Mouse (Mus musculus): ENCODE measurements around the gene Cxcl14.

The Cxcl14 gene

DNA sequence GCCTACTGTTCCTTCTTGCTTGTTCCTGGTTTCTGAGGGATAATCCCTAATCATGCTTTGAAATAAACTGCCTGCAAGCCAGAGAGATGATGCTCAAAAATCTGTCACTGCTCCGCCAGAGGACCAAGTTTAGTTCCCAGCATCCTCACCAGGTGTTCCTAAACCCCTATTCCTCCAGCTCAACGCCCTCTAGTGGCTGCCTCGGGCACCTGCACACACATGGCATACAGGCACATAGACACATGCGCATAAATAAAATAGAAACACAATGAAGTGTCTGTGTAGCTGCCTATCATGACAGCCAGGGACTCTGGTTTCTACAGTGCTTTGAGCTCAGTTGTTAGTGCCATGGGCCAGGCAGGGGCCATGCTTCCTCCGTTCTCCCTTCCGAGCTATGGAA lies 6.4 kb downstream of the Cxcl14 start:
- no peak for DNase-seq (ENCODE audit: low read depth, low spot score)

DNA sequence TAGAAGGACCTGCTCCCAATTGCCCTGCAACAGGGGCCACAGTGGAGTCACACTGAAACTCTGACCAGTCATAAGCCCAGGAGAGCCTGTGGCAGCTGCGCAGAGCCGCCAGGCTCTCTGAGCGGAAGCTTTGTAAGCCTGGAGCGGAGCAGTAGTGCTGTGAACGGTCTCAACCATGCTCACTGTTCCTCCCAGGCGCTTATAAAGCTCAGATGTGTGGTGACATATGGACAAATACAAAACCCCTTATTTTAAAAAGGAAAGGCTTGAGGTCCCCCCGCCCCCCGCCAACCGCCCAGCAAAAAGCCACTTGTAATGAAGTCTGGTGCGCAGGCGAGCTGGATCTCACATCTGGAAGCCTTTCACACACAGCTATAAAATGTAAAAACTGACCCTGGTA lies 7.1 kb downstream of the Cxcl14 start:
- peak; percentile 83 for DNase-seq (ENCODE audit: low read depth, low spot score)

DNA sequence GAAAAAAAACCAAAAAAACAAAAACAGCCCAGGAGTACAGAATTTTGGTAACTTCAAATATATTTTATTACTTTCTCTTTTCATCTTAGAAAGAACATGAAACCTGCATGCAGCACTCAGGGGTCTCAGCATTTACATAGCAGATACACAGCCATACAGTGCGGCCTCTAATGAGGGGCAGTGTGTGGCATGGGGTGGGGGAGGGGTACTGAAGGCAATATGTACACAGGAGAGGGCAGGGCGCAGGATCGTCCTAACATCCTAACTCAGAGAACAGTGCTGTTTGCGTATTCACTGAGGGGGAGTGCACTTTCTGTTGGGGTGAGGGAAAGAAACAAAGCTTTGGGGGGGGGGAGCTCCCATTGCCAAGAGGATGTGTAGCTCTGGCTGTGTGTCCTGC lies 7.8 kb downstream of the Cxcl14 start:
- no peak for DNase-seq (ENCODE audit: low read depth, low spot score)

DNA sequence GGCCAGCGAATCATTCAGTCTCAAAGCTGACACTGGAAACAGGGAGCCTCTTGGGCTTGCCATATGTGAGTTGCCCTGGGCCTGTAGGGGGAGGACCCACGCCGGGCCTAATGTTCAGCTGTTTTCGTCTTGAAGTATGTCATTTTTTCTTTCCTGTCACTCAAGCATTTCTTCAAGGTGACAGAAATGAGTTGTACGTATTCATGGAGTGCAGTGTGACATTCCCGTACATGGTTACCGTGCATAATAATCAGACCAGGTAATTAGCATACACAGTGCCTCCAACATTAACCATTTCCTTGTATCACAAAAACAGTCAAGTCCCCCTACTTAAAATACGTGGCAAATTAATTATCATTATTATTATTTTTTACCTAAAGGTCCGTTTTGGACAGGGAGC lies 9.3 kb downstream of the Cxcl14 start:
- no peak for DNase-seq (ENCODE audit: low read depth, low spot score)

DNA sequence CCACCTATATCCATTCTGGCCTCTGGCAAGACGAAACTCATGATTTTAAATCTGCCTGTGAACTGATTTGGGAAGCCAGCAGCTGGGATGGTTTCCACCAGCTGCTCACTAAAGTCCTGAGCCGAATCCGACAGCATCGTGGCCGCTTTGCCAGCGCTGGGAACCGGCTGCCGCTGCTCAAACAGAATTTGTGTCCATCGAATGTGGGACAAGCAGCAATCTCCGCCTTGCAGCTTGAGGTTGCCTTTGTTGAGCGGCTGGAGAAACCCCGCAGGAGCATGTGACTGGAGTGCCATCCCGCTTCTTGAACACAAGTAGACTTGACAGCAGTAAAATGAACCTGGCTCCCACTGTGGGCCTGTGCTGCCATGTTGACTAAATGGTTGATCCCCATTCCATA lies 13.0 kb downstream of the Cxcl14 start:
- no peak for DNase-seq (ENCODE audit: low read depth, low spot score)

DNA sequence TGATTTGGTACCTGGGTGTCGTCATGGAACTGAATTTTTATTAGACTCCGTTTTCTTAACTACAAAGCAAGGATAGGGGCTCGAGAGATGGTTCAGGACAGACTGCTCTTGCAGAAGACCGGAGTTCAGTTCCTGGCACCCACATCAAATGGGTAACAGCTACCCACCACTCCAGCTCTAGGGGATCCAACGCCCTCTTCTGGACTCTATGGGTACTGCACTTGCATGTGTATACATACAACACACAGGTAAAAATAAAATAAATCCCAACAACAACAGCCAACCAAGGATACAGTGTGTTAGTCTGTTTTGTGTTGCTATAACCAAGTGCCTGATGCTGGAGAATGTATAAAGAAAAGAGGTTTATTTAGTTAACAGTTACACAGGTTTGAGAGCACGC lies 16.0 kb downstream of the Cxcl14 start:
- no peak for DNase-seq (ENCODE audit: low read depth, low spot score)

DNA sequence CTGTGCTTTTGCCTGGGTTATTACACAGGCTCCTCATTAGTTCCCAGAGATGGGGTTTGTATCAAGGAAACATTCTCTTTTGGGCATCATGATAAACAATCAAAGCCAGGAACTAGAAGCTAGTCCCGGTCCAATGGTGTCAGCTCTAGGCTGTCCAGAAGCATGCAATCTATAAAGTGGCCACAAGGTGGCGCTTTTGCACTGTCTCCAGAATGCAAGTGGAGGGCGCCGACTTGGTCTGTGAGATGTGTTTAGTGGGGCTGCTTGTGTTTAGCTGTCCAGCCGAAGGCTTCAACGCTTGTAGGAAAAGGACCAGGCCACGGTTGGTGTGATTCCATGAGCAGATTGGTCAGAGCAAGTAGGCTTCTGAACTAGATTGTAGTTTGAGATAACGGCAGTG lies 16.9 kb downstream of the Cxcl14 start:
- DNase-seq (ENCODE audit: low read depth, low spot score) = peak; percentile 91

DNA sequence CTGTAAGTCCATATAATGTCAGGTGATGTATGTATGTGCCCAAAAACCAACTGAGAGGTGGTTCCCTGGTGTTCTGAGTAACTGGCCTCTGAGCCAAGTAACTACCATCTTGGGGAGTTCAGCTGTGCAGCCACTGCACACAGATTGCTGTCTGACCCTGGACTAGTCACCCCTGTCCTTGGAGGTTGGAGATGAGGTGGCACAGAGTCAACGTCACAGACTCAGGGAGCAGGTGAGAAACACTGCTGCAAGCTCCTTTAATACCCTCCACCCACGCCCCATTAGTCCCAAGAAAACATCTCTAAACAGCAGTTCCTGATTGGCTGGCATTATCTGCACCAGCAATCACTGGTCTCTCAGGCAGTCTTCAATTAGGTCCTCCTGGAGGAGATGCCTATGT lies 21.2 kb downstream of the Cxcl14 start:
- no peak for DNase-seq (ENCODE audit: low read depth, low spot score)

DNA sequence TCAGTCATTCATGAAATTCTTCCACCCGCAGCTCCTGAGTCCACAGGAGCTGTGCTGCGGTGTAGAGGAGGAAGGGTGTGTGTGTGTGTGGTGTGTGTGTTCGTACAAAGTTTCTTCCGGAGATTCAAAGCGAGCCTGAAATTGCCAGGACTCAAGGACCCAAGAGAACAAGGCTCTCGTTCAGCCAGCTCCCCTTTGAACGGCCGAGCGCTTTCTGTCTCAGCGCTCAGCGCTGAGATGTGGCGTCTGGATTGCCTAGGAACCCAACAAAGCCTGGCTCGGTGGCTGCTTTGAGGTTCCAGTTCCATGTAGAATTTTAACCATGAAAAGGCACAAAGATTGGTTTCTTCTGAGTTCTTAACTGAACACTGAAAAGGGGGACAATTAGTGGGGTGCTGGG lies 26.2 kb downstream of the Cxcl14 start:
- DNase-seq (ENCODE audit: low read depth, low spot score) = no peak

DNA sequence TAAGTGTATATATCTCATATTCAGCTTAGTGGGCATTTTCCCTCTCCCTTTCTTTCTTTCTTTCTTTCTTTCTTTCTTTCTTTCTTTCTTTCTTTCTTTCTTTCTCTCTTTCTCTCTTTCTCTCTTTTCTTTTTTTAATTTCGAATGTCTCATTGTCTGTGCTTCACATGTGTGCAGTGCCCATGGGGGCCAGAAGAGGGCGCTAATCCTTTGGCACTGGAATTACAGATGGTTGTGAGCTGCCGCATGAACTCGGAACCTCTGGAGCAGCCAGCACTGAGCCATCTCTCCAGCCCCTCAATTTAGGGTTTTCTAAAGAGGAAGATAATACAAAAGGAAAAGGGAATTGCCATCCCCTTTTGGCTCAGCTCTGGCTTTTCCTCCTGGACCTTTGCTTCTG lies 29.0 kb downstream of the Cxcl14 start:
- no peak for DNase-seq (ENCODE audit: low read depth, low spot score)

DNA sequence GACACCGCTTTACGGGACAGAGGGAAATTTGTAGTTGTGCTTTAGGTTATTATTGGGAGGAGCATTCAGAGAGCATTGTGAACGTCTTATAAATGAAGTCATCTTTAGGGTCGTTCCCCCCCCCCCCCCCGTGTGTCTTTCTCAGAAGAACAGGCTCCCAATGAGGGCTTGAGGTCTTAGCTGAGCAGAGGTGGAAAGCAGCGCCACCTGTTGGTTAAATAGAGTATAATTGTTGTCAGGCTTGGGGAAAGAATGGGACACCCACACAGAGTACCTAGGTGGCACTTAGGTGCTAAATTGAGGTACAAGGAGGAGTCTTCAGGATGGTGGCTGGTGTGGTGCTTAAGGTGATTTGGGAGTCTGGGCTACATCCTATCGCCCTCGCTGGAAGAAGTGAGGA lies 29.9 kb downstream of the Cxcl14 start:
- peak; percentile 62 for DNase-seq (ENCODE audit: low read depth, low spot score)

DNA sequence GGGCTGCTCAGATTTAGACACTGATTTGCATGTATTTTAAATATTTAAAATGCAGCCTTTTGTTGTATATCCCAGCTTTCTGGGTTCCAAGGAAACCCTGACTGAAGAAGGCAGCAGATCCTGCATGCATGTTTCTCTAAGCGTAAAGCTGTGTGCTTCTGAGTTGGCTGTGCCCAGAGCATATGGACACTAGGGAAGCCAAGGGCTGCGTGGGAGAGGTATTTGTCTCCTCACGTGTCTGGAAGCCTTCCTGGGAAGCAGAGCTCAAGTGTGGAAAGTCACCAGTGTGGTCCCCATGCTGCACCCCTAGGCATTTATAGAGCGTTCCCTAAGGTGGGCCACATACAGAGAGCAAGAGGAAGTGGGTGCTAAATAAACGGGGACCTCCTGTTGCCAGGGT lies 30.7 kb downstream of the Cxcl14 start:
- DNase-seq (ENCODE audit: low read depth, low spot score) = no peak

DNA sequence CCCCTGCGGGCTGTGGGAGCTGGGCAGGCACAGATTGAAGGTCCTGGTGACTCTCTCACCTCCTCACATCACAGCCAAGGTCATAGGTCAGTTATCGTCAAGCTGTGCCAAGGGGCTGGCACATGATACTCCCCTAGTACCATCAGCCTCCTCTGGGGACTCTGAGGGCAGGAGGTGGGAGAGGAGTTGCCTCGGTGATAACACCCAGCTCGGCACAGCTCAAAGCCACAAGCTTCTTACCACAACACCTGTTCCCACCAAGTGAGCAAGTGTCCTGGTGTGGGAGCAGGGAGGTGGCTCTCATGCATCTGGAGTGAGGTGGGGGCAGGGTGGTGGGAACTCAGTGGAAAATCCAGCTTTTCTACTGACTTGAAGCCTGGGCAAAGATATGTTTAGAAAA lies 34.1 kb downstream of the Cxcl14 start:
- no peak for DNase-seq (ENCODE audit: low read depth, low spot score)

DNA sequence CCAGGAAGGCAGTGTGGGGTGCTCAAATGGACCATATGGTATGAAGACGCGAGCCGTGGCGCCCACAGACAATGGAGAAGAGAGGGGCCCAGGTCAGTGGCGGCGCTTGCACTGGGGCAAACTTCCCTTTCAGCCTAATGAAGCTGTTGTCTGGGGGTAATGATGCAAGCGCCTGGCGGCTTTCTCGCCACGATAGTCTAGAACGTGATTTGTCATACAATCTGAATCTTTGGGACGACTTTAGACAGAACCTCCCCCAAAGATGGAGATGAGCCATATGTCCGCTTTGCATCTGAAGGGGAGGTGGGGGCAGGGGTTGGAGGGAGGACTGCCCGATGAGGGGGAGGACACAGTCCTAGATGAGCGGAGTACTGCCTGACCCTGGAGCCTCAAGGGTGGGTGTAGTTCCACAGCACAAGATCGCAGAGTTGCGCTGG lies 36.0 kb downstream of the Cxcl14 start:
- no peak for DNase-seq (ENCODE audit: low read depth, low spot score)

DNA sequence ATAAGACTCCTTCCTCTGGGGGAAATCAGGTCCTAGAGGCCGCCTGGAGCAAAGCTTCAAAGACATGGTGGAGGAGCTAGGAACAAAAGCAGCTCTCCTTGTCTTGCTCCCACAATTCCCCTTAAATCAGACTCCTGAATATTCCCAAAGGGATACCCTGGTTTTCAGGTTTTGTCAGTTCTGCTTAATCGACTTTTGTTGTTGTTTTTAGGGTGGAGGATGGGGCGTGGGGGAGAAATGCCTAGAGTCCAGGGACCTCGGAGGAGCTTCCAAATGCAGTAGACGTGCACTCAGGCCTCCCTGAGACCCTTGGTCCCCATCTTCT lies 36.5 kb downstream of the Cxcl14 start:
- DNase-seq (ENCODE audit: low read depth, low spot score) = no peak

DNA sequence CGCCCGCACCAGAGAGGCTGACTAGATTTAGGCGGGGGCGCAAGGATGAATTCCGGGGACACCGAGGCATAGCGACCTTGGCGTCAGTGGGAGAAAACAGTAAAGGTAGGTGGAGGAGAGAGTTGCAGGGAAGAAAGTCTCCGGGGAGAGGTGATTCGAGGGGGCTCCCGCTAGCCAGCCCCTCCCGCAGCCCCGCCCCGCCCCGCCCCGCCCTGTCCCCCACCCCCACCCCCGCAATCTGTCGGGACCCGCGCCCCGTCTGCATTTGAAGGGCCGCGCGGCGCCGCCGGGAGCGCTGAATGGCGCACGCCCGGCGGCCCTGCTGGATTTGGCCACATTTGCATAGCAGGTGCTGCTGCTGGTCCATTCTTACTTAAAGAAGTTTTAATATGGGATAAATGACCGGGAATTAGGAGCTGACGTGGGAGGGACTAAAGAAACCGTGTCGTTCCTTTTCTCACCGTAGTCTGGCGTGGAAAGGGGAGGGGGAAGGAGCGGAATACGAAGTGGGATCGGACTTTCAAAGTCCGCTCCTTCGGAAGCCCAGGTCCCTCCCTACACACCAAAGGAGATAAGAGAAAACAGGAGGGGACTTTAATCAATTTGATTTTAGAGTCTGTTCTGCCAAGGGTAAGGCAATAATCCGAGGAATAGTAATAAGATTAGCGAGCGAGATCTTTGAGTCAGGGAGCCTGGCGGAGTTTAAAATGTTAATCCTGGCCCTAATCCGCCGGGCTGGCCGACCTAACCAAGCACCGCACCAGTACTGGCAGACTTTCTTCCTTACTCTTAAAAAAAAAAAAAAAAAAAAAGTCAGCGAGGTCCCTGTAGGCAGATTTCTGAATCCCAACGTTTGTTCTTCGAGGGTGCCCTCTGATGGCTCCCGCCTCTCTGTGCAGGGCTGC lies 37.1 kb downstream of the Cxcl14 start:
- DNase-seq (ENCODE audit: low read depth, low spot score) = no peak

DNA sequence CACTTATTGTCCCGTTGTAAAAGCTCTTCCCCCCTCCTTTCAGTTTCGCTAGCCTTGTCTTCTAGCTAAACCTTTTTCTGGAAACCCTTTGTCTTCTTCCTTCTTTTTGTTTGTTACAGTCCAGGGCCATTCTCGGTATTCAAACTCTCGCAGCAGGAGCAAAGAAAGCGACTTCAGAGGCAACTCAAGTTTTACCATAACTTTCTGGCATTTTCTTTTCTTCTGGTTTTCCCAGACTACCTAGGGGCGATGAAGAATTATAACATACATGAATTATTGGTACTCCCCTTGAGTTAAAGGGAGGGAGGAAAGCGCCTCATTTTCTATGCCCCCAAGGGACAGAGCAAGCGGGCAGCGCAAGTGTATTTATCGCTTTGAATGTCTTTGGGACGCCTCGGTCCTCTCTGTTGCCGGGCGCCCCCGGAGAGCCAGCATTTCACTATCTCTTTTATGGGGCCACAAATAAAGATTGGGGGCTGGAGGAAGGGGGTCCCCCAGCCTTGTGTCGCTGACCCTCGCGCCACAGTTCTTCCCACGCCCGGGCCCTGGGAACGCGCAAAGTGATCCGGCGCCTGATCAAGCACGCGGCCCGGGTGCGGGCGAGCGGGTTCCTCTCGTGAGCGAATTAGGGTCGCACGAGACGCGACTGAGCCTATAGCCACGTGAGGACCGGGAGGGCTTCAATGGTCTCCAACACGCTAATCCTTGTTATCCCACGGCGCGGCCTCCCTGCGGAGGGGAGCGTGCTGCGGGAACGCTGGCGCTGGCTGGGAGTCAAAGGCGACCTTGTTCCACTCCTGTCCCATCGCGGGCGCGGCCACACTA lies 37.9 kb downstream of the Cxcl14 start:
- DNase-seq (ENCODE audit: low read depth, low spot score) = no peak

DNA sequence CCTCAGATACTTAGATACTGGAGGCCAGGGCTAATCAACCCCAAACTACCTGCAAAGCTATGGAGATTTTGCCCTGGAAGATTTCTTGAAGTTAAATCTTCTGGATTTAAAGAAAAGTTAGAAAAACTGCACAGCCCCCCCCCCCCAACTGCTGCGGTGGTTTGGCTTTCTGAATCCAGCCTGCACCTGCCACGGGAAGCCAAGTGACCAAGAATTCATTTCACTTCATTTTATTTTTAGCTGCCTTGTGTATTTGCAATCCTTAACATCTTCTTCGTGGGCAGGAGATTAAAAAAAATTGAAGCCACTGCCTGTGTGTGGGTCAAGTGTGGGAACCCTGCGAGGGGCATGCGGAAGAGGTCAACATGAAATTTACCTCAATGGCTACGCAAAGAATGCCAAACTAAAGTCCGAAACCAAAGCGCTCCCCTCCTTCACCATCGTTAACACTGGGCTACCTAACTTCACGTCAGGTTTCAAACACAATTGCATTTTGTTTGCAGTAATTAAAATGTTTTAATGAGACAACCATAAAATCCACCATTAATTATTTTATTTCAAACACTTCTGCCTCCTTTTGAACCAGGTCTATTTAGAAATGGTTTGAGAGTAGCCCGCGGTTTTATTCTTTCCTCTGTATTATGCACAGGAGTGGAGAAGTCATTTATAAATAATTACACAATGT lies 38.7 kb downstream of the Cxcl14 start:
- no peak for DNase-seq (ENCODE audit: low read depth, low spot score)

DNA sequence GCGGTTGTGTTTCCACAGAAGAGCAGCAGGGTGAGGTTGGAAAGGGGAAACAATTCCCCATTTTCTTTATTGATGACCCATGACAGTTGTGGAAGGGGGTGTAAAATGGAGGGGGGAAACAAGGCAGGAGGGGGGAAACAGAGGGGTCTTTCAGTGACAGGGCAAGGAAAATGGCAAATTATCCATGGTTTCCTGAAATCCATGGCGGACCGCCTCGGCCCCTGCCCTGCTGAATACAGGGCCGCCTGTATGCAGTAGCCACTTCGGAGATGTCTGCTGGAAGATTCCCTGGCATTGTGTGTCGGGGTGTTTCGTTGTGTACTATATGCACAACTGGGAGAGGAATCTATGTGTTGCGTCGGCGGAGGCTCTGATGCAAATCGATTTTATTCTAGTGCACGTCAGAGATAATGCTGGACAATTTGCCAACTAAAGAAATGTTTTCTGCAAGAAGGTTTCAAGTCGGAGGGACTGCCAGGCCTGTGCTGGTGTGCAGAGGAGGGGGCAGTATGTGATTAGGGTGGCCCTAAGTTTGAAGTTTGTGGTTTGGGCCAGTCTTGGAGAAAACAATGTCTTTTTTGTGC lies 39.5 kb downstream of the Cxcl14 start:
- DNase-seq (ENCODE audit: low read depth, low spot score) = no peak

DNA sequence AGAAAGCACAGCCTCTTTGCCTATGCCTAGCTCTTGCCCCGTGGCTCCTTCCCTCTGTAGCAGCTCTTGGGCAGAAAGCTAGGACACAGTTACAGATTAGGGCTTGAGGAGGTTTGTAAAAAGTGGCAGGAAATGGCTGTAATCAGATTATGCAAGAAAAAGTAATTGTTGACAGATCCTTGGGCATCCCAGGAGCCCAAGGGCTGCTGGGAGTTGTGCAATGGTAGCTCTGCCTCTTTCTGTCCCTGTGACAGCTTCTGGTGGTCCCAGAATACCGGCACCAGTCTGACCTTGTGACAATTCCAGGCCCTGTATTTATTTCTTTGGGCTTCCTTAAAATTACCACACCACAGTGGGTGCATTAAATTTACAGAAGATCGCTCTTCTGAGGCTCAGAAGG lies 43.0 kb downstream of the Cxcl14 start:
- DNase-seq (ENCODE audit: low read depth, low spot score) = no peak

DNA sequence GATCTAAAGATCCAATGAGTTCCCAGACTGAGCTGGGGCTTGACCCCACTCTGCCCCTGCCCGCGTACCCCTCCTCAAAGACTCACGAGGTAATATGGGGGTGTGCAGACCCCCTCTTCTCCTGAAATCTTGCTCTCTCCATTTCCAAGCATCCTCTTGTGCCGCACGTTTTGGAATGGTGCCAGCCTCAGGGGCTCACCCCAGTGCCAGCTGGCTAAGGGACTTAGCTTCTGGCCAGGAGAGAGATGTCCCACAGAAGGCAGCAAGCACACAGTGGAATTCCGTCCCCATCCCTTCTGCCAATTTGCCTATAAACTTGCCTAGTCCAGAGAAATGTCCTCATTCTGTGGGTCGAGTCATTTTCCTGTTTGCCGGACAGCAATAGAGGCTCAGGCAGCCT lies 43.6 kb downstream of the Cxcl14 start:
- no peak for DNase-seq (ENCODE audit: low read depth, low spot score)
